Mouse (Mus musculus): ENCODE measurements around the gene Uxs1. TPM values are rescaled to one million over a fixed set of nuclear protein-coding genes. Genes with fewer than 3 reads are reported as not detected.

Gene Uxs1
- polyA plus RNA-seq, 1 experiment from 2014 or later: 37.7 TPM

- H3K4me3 ChIP-seq (ENCODE audit: inconsistent target): no peak within 1 kb of the TSS
- 90% methylated on average over 14 of the region's 16 CpGs for WGBS (ENCODE audit: missing documents)
- H3K79me2 ChIP-seq (ENCODE audit: inconsistent target): no peaks in the 10 kb centered on the region
- no peak within 1 kb of the TSS for H3K27ac ChIP-seq
- H3K36me3 ChIP-seq (ENCODE audit: inconsistent target): no peaks in the 10 kb centered on the region
Measured at GRCm38 (mm10) chr1:43730491-43730924, 97.1 kb downstream of the Uxs1 start, which contains the start of gene 1500015O10Rik. 1500015O10Rik (plus strand) TSS chr1:43730602.

GRCm38 (mm10) chr1:43722459-43722858 lies 105.1 kb downstream of the Uxs1 start:
- Histone ChIP-seq H3K4me3 (ENCODE audit: inconsistent target) (no peak overlapping the region), H3K27ac (no peak overlapping the region), H3K36me3 (ENCODE audit: inconsistent target) (no peaks in the 10 kb centered on the region), H3K79me2 (ENCODE audit: inconsistent target) (no peaks in the 10 kb centered on the region)
- WGBS (ENCODE audit: missing documents): 75% methylated on average over 1 of the region's 1 CpGs

DNA sequence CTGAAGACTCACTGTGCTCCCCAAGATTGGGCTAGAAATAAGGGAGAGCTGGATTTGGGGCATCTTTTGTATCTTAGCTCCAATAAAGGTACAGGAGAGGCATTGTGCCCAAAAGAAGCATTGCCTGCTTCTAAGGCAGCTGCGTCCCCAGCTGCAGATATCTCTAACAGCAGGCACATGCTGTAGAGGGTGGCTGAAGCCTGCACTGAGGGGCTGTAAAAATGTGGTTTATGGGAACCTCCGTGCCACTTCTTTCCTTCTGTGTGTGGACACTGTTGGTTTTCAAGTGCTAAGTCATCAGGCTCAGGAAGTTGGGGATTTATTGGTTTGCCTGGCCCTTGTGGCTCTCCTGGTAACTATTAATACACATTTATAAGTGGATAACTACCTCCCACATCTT lies 108.8 kb downstream of the Uxs1 start:
- 6% methylated on average over 2 of the region's 2 CpGs for WGBS (ENCODE audit: missing documents)
- Histone ChIP-seq H3K36me3 (ENCODE audit: inconsistent target) (no peaks in the 10 kb centered on the region), H3K79me2 (ENCODE audit: inconsistent target) (no peaks in the 10 kb centered on the region), H3K4me3 (ENCODE audit: inconsistent target) (no peak overlapping the region), H3K27ac (no peak overlapping the region)

GRCm38 (mm10) chr1:43717967-43718366 lies 109.6 kb downstream of the Uxs1 start:
- Histone ChIP-seq H3K4me3 (ENCODE audit: inconsistent target) (no peak overlapping the region), H3K79me2 (ENCODE audit: inconsistent target) (no peaks in the 10 kb centered on the region), H3K36me3 (ENCODE audit: inconsistent target) (no peaks in the 10 kb centered on the region), H3K27ac (no peak overlapping the region)
- 78% methylated on average over 7 of the region's 7 CpGs for WGBS (ENCODE audit: missing documents)

- 66% methylated on average over 2 of the region's 2 CpGs for WGBS (ENCODE audit: missing documents)
- H3K4me3 ChIP-seq (ENCODE audit: inconsistent target): no peak overlapping the region
- no peaks in the 10 kb centered on the region for H3K79me2 ChIP-seq (ENCODE audit: inconsistent target)
- H3K36me3 ChIP-seq (ENCODE audit: inconsistent target): no peaks in the 10 kb centered on the region
- no peak overlapping the region for H3K27ac ChIP-seq
Measured at GRCm38 (mm10) chr1:43714841-43715240, 112.8 kb downstream of the Uxs1 start.

GRCm38 (mm10) chr1:43698577-43699000 lies 129.0 kb downstream of the Uxs1 start:
- 61% methylated on average over 4 of the region's 4 CpGs for WGBS (ENCODE audit: missing documents)
- H3K79me2 ChIP-seq (ENCODE audit: inconsistent target): no peaks in the 10 kb centered on the region
- no peak overlapping the region for H3K4me3 ChIP-seq (ENCODE audit: inconsistent target)
- no peak overlapping the region for H3K27ac ChIP-seq
- H3K36me3 ChIP-seq (ENCODE audit: inconsistent target): no peaks in the 10 kb centered on the region

Other genes starting within 250 kb of the Uxs1 start
- not detected in 3 replicates for gene 1500015O10Rik, start 97.2 kb downstream of the Uxs1 start, polyA plus RNA-seq (2018)
- gene Tpp2, start 105.8 kb upstream of the Uxs1 start, polyA plus RNA-seq (2018): 34.3 to 46.0 TPM (median 42.9 TPM) in 3 replicates
- gene Mettl21c, start 192.2 kb upstream of the Uxs1 start, polyA plus RNA-seq (2018): not detected in 3 replicates
- not detected in 3 replicates for gene Gm8251, start 234.1 kb upstream of the Uxs1 start, polyA plus RNA-seq (2018)